Mouse (Mus musculus) testis, adult 2 months (tissue): ENCODE measurements around the gene Hpn.

Experiments used
- CTCF ChIP-seq: fragments of 200-500 bp; IDR thresholded peaks from 2 replicates; pipeline ENCODE4 v1.5.1; 2012; ENCODE audit warnings: low read depth, mild to moderate bottlenecking, inconsistent platforms, low read length, moderate library complexity; ENCODE audit not compliant: control insufficient read depth, insufficient read depth, insufficient replicate concordance
- POLR2A ChIP-seq: fragments of 200-500 bp; IDR thresholded peaks from 2 replicates; pipeline ENCODE4 v1.6.1; 2012; ENCODE audit warnings: low read depth, mild to moderate bottlenecking, inconsistent platforms, low read length, moderate library complexity; ENCODE audit not compliant: control insufficient read depth

- TF ChIP-seq POLR2A, result no peak
- no peak for TF ChIP-seq CTCF
Measured at GRCm38 (mm10) chr7:31106166-31106565, 8.9 kb downstream of the Hpn start.
